Mouse (Mus musculus): Measurements from ENCODE around the gene Mcm5. TPM values are rescaled to one million over a fixed set of nuclear protein-coding genes. Genes with fewer than 3 reads are reported as not detected.

Mcm5 gene
- total and polyA plus RNA-seq, 3 experiments: 397 to 459 TPM; not detected in 1

GRCm38 (mm10) chr8:75157471-75158230, 48.3 kb downstream of the Mcm5 start:
- no peak for TF ChIP-seq MYC (IDR thresholded peaks at IDR 0.05; ENCODE audit: low read depth, low read length)
- TF ChIP-seq TCF12 (IDR thresholded peaks at IDR 0.05; ENCODE audit: low read depth, low read length): no peak
- no peak for TF ChIP-seq ZNF384 (IDR thresholded peaks at IDR 0.05; ENCODE audit: low read depth, low read length)
- TF ChIP-seq E2F4 (IDR thresholded peaks at IDR 0.05; ENCODE audit: borderline replicate concordance, low read depth, low read length): no peak
- TF ChIP-seq MYB (IDR thresholded peaks at IDR 0.05; ENCODE audit: low read depth, low read length): no peak
- no peak for TF ChIP-seq ETS1 (IDR thresholded peaks at IDR 0.05; ENCODE audit: low read depth, low read length)
- no peak for TF ChIP-seq TAL1 (IDR thresholded peaks at IDR 0.05; ENCODE audit: low read length)
- TF ChIP-seq MAX (IDR thresholded peaks at IDR 0.05; ENCODE audit: low read length): no peak
- TF ChIP-seq POLR2A (IDR thresholded peaks at IDR 0.05; ENCODE audit: control insufficient read depth in 1 of 2, insufficient read depth in 1 of 2, low read depth in 1 of 2, low read length in 2 of 2, poor library complexity in 1 of 2): no peak
- no peak for TF ChIP-seq HCFC1 (IDR thresholded peaks at IDR 0.05; ENCODE audit: low read depth, low read length)
- TF ChIP-seq POLR2AphosphoS5 (IDR thresholded peaks at IDR 0.05; ENCODE audit: borderline replicate concordance, low read depth, low read length): no peak
- TF ChIP-seq EP300 (IDR thresholded peaks at IDR 0.05; ENCODE audit: low read depth in 1 of 2, low read length in 2 of 2): no peak
- no peak overlapping the region for H3K9ac ChIP-seq (ENCODE audit: control insufficient read depth, low read depth, low read length, poor library complexity, severe bottlenecking)
- H3K4me3 ChIP-seq (ENCODE audit: control insufficient read depth in 1 of 2, insufficient read depth in 1 of 2, low read depth in 2 of 2, low read length in 2 of 2): no peak overlapping the region
- H3K9me3 ChIP-seq (replicated peaks; ENCODE audit: insufficient read depth, low read length): no peaks in the 10 kb centered on the region
- H3K4me1 ChIP-seq (ENCODE audit: control insufficient read depth in 1 of 2, insufficient read depth in 2 of 2, low read length in 2 of 2): no peaks in the 10 kb centered on the region
- no peak overlapping the region for H3K27ac ChIP-seq (ENCODE audit: control insufficient read depth, low read depth, low read length)
- H3K27me3 ChIP-seq (ENCODE audit: control insufficient read depth in 1 of 2, insufficient read depth in 2 of 2, low read length in 2 of 2): no peaks in the 10 kb centered on the region
- no peaks in the 10 kb centered on the region for H3K79me2 ChIP-seq (ENCODE audit: control insufficient read depth, insufficient read depth, low read length, poor library complexity)
- no peak for DNase-seq (ENCODE audit: low read depth, low spot score)
- no peaks in the 10 kb centered on the region for H3K36me3 ChIP-seq (ENCODE audit: control insufficient read depth in 1 of 2, insufficient read depth in 2 of 2, low read length in 2 of 2)

GRCm38 (mm10) chr8:75169363-75169762, 60.0 kb downstream of the Mcm5 start:
- Histone ChIP-seq H3K36me3 (ENCODE audit: control insufficient read depth in 1 of 2, insufficient read depth in 2 of 2, low read length in 2 of 2) (no peaks in the 10 kb centered on the region), H3K79me2 (ENCODE audit: control insufficient read depth, insufficient read depth, low read length, poor library complexity) (no peaks in the 10 kb centered on the region), H3K27me3 (ENCODE audit: control insufficient read depth in 1 of 2, insufficient read depth in 2 of 2, low read length in 2 of 2) (peaks cover 0 to 2% of the 10 kb centered on the region in 2 experiments; a peak in 1 of 4 replicates), H3K27ac (ENCODE audit: control insufficient read depth, low read depth, low read length) (no peak overlapping the region), H3K9ac (ENCODE audit: control insufficient read depth, low read depth, low read length, poor library complexity, severe bottlenecking) (no peak overlapping the region), H3K4me1 (ENCODE audit: control insufficient read depth in 1 of 2, insufficient read depth in 2 of 2, low read length in 2 of 2) (no peaks in the 10 kb centered on the region), H3K4me3 (ENCODE audit: control insufficient read depth in 1 of 2, insufficient read depth in 1 of 2, low read depth in 2 of 2, low read length in 2 of 2) (no peak overlapping the region), H3K9me3 (replicated peaks; ENCODE audit: insufficient read depth, low read length) (no peaks in the 10 kb centered on the region)
- TF ChIP-seq JUND (IDR thresholded peaks at IDR 0.05; ENCODE audit: low read depth, low read length) (no peak), USF1 (IDR thresholded peaks at IDR 0.05; ENCODE audit: low read depth, low read length) (no peak), MAFK (IDR thresholded peaks at IDR 0.05; ENCODE audit: borderline replicate concordance, low read depth, low read length) (no peak), RCOR1 (IDR thresholded peaks at IDR 0.05; ENCODE audit: low read depth, low read length) (no peak), EP300 (IDR thresholded peaks at IDR 0.05; ENCODE audit: low read depth in 1 of 2, low read length in 2 of 2) (no peak), CTCF (IDR thresholded peaks at IDR 0.05 in 2 of 3, conservative IDR thresholded peaks at IDR 0.05 in 1 of 3; ENCODE audit: control insufficient read depth in 1 of 3, insufficient read depth in 1 of 3, low read depth in 2 of 3, low read length in 3 of 3, poor library complexity in 1 of 3, severe bottlenecking in 1 of 3) (no peak), POLR2A (IDR thresholded peaks at IDR 0.05; ENCODE audit: control insufficient read depth in 1 of 2, insufficient read depth in 1 of 2, low read depth in 1 of 2, low read length in 2 of 2, poor library complexity in 1 of 2) (no peak)
- DNase-seq (ENCODE audit: low read depth, low spot score): no peak

Data from MEL (cell line).